Mouse (Mus musculus) liver, adult 2 months (tissue): ENCODE measurements around the gene Kpnb1. TPM values are rescaled to one million over a fixed set of nuclear protein-coding genes. Genes with fewer than 3 reads are reported as not detected.

Source experiments
- DNase-seq: peaks from one replicate; pipeline ENCODE4 v3.0.0-alpha.2; 2011; ENCODE audit warnings: low read depth, low spot score; ENCODE audit errors: extremely low read depth
- H3K27ac ChIP-seq: fragments of 200-500 bp; replicated peaks from 2 replicates; pipeline ENCODE4 v1.5.1; 2012; ENCODE audit warnings: low read depth, mild to moderate bottlenecking, control low read depth, inconsistent platforms, low read length; ENCODE audit not compliant: insufficient read depth
- H3K27me3 ChIP-seq: fragments of 200-500 bp; 2 replicates; pipeline ENCODE4 v1.6.1; 2012; ENCODE audit warnings: mild to moderate bottlenecking, moderate library complexity, low read length, inconsistent platforms; ENCODE audit not compliant: control insufficient read depth, insufficient read depth
- H3K36me3 ChIP-seq: fragments of 200-500 bp; 2 replicates; pipeline ENCODE4 v1.6.1; 2012; ENCODE audit warnings: low read length, inconsistent platforms; ENCODE audit not compliant: control insufficient read depth, insufficient read depth
- H3K4me1 ChIP-seq: fragments of 200-500 bp; 2 replicates; pipeline ENCODE4 v1.6.1; 2011; ENCODE audit warnings: low read length; ENCODE audit not compliant: control insufficient read depth, insufficient read depth
- H3K4me3 ChIP-seq: fragments of 200-500 bp; 2 replicates; pipeline ENCODE4 v1.5.1; 2011; ENCODE audit warnings: low read depth, mild to moderate bottlenecking, control low read depth, low read length, moderate library complexity; ENCODE audit not compliant: insufficient read depth
- H3K79me2 ChIP-seq: fragments of 200-500 bp; 2 replicates; pipeline ENCODE4 v1.6.1; 2012; ENCODE audit warnings: inconsistent platforms, mild to moderate bottlenecking, low read length, moderate library complexity; ENCODE audit not compliant: control insufficient read depth, insufficient read depth
- H3K9ac ChIP-seq: fragments of 200-500 bp; 2 replicates; pipeline ENCODE4 v1.6.1; 2012; ENCODE audit warnings: low read depth, mild to moderate bottlenecking, control low read depth, inconsistent platforms, low read length
- CTCF ChIP-seq: fragments of 200-500 bp; IDR thresholded peaks from 2 replicates; pipeline ENCODE4 v1.5.1; 2011; ENCODE audit warnings: low read depth, low read length, control low read depth
- POLR2A ChIP-seq: fragments of 200-500 bp; IDR thresholded peaks from 2 replicates; pipeline ENCODE4 v1.6.1; 2011; ENCODE audit warnings: low read length, control low read depth; ENCODE audit not compliant: insufficient read depth; ENCODE audit errors: extremely low read depth
- WGBS: fragments of 180-500 bp; shearing (Covaris S2); methylation state at CpG from one replicate; pipeline ENCODE4 v1.1.7; 2018; 5-methylcytosine and 5-hydroxymethylcytosine counted together
- polyA plus RNA-seq: library from polyadenylated mRNA; depleted of rRNA; stranded (reverse); fragments of >200 nt; gene quantifications from 2 replicates; pipeline ENCODE4 v1.2.3, GENCODE M21; 2012
- total RNA-seq: library from RNA; depleted of rRNA; stranded (reverse); fragments of >200 nt; gene quantifications from 2 replicates; pipeline ENCODE4 v1.2.3, GENCODE M21; 2014

The Kpnb1 gene
- total and polyA plus RNA-seq, 2 experiments, result 14.9 to 40.7 TPM

- H3K27ac ChIP-seq, result no peak overlapping the region
- no peak overlapping the region for H3K9ac ChIP-seq
- H3K4me3 ChIP-seq, result no peak overlapping the region
These were observed 1.6 kb upstream of the Kpnb1 start for GRCm38 (mm10) chr11:97189231-97189630.

GRCm38 (mm10) chr11:97188643-97188955 is 918 bp upstream of the Kpnb1 start:
- H3K27ac ChIP-seq, result peak overlapping the region; percentile 80
- no peaks in the 10 kb centered on the region for H3K27me3 ChIP-seq
- H3K4me1 ChIP-seq, result peaks cover 6% of the 10 kb centered on the region; the same call in 1 of the 2 replicates
- WGBS, result under 1% methylated on average over 15 of the region's 15 CpGs
- peaks cover 12% of the 10 kb centered on the region for H3K36me3 ChIP-seq
- TF ChIP-seq POLR2A (no peak), CTCF (no peak)
- peak overlapping the region; percentile 68 for H3K9ac ChIP-seq
- H3K79me2 ChIP-seq, result peaks cover 3% of the 10 kb centered on the region; the same call in 1 of the 2 replicates
- H3K4me3 ChIP-seq, result peak overlapping the region; percentile 56
- no peak for DNase-seq

More at GRCm38 (mm10) chr11:97189231-97189630, 1.6 kb upstream of the Kpnb1 start:
- H3K36me3 ChIP-seq, result peaks cover 8% of the 10 kb centered on the region
- no peaks in the 10 kb centered on the region for H3K27me3 ChIP-seq
- H3K4me1 ChIP-seq, result peaks cover 5% of the 10 kb centered on the region; the same call in 1 of the 2 replicates
- H3K79me2 ChIP-seq, result peaks cover 3% of the 10 kb centered on the region; the same call in 1 of the 2 replicates
- DNase-seq, result no peak
- 39% methylated on average over 3 of the region's 3 CpGs for WGBS
- TF ChIP-seq POLR2A (no peak), CTCF (no peak)

- H3K36me3 ChIP-seq, result peaks cover 19% of the 10 kb centered on the region
These were observed 526 bp downstream of the Kpnb1 start for GRCm38 (mm10) chr11:97186947-97187763.

GRCm38 (mm10) chr11:97185704-97186614 is 1.7 kb downstream of the Kpnb1 start:
- Histone ChIP-seq H3K4me1 (peaks cover 12% of the 10 kb centered on the region), H3K79me2 (peaks cover 3% of the 10 kb centered on the region; the same call in 1 of the 2 replicates), H3K4me3 (no peak overlapping the region), H3K36me3 (peaks cover 25% of the 10 kb centered on the region), H3K9ac (no peak overlapping the region), H3K27ac (no peak overlapping the region), H3K27me3 (no peaks in the 10 kb centered on the region)
- whole genome bisulfite sequencing, result 66% methylated on average over 5 of the region's 5 CpGs
- TF ChIP-seq POLR2A (no peak), CTCF (no peak)
- DNase-seq, result no peak

More at GRCm38 (mm10) chr11:97186947-97187763, 526 bp downstream of the Kpnb1 start:
- Histone ChIP-seq H3K9ac (peak overlapping the region; percentile 96), H3K4me3 (peak overlapping the region; percentile 96), H3K79me2 (peaks cover 3% of the 10 kb centered on the region; the same call in 1 of the 2 replicates), H3K27me3 (no peaks in the 10 kb centered on the region), H3K4me1 (peaks cover 9% of the 10 kb centered on the region; the same call in 1 of the 2 replicates), H3K27ac (peak overlapping the region; percentile 78)
- peak; percentile 83 for DNase-seq
- TF ChIP-seq POLR2A (0 out of 2 replicates have a peak, but pooled peaks have one; percentile 32), CTCF (no peak)
- under 1% methylated on average over 66 of the region's 74 CpGs for WGBS

- Histone ChIP-seq H3K27me3 (no peaks in the 10 kb centered on the region), H3K36me3 (peaks cover 36% of the 10 kb centered on the region), H3K79me2 (peaks cover 10% of the 10 kb centered on the region; the same call in 1 of the 2 replicates), H3K9ac (no peak overlapping the region), H3K27ac (no peak overlapping the region), H3K4me3 (no peak overlapping the region), H3K4me1 (peaks cover 13% of the 10 kb centered on the region)
- DNase-seq, result no peak
- no peak for TF ChIP-seq CTCF
- no peak for TF ChIP-seq POLR2A
- 75% methylated on average over 5 of the region's 5 CpGs for WGBS
These were observed 2.8 kb downstream of the Kpnb1 start for GRCm38 (mm10) chr11:97184875-97185274.
